Mouse (Mus musculus) limb, embryonic 14.5 days (tissue): ENCODE measurements around the gene Spop. TPM values are rescaled to one million over a fixed set of nuclear protein-coding genes. Genes with fewer than 3 reads are reported as not detected.
A peak's percentile ranks its signal among the peaks of the same experiment; 100 is the strongest.

Experiments used
- ATAC-seq: fragments of 200-750 bp; cut with Nextera tagmentation; 2 replicates; pipeline ENCODE4 v1.8.0; 2017; ENCODE audit warnings: low read depth, moderate number of reproducible peaks, moderate TSS enrichment; ENCODE audit not compliant: low FRiP score
- DNase-seq: peaks from one replicate; pipeline ENCODE4 v3.0.0-alpha.2; 2015; ENCODE audit warnings: low spot score
- H3K27ac ChIP-seq: fragments of 300-500 bp; sonication (generic); replicated peaks from 2 replicates; pipeline ENCODE4 v1.5.1; 2014; ENCODE audit warnings: low read depth, mild to moderate bottlenecking, low read length, moderate library complexity, mixed read lengths
- H3K27me3 ChIP-seq: fragments of 300-500 bp; sonication (generic); 2 replicates; pipeline ENCODE4 v1.6.1; 2014; ENCODE audit warnings: low read length, mixed read lengths; ENCODE audit not compliant: control insufficient read depth, insufficient read depth
- H3K36me3 ChIP-seq: fragments of 300-500 bp; sonication (generic); 2 replicates; pipeline ENCODE4 v1.6.1; 2014; ENCODE audit warnings: mild to moderate bottlenecking, low read length, moderate library complexity, mixed read lengths; ENCODE audit not compliant: control insufficient read depth, insufficient read depth
- H3K4me1 ChIP-seq: fragments of 300-500 bp; sonication (generic); 2 replicates; pipeline ENCODE4 v1.6.1; 2014; ENCODE audit warnings: antibody characterized with exemption, low read length, mixed read lengths; ENCODE audit not compliant: control insufficient read depth, insufficient read depth
- H3K4me2 ChIP-seq: fragments of 300-500 bp; sonication (generic); replicated peaks from 2 replicates; pipeline ENCODE4 v1.6.1; 2014; ENCODE audit warnings: low read depth, mild to moderate bottlenecking, low read length, moderate library complexity; ENCODE audit not compliant: severe bottlenecking
- H3K4me3 ChIP-seq: fragments of 300-500 bp; sonication (generic); replicated peaks from 2 replicates; pipeline ENCODE4 v1.5.1; 2014; ENCODE audit warnings: low read length
- H3K9ac ChIP-seq: fragments of 300-500 bp; sonication (generic); 2 replicates; pipeline ENCODE4 v1.6.1; 2014; ENCODE audit warnings: mild to moderate bottlenecking, low read depth, low read length, moderate library complexity; ENCODE audit not compliant: severe bottlenecking
- H3K9me3 ChIP-seq: fragments of 300-500 bp; sonication (generic); 2 replicates; pipeline ENCODE4 v1.6.1; 2016; ENCODE audit warnings: low read length; ENCODE audit not compliant: control insufficient read depth
- POLR2A ChIP-seq: fragments of 200-500 bp; IDR thresholded peaks from 2 replicates; pipeline ENCODE4 v1.8.0; 2012; ENCODE audit warnings: inconsistent platforms, mild to moderate bottlenecking, moderate library complexity, borderline replicate concordance; ENCODE audit not compliant: insufficient read depth, insufficient read length; ENCODE audit errors: extremely low read depth
- WGBS: fragments of 180-500 bp; shearing (Covaris S2); extraction: QIAGEN DNeasy Blood & Tissue Kit; methylation state at CpG from one replicate; pipeline ENCODE4 v1.1.7; 2014; 5-methylcytosine and 5-hydroxymethylcytosine counted together
- polyA plus RNA-seq, 2 experiments: library from polyadenylated mRNA; depleted of rRNA in 1 of 2; stranded (reverse) in 1 of 2; unstranded in 1 of 2; fragments of >200 nt; fragmentation: Nextera tagmentation in 1 of 2; extraction: Ambion mirVana in 1 of 2; gene quantifications; 2 replicates each; pipeline versions ENCODE4 v1.2.1 to v1.2.3; 2012 to 2014

The Spop gene
- polyA plus RNA-seq, 2 experiments = 51.3 to 92.7 TPM

DNA sequence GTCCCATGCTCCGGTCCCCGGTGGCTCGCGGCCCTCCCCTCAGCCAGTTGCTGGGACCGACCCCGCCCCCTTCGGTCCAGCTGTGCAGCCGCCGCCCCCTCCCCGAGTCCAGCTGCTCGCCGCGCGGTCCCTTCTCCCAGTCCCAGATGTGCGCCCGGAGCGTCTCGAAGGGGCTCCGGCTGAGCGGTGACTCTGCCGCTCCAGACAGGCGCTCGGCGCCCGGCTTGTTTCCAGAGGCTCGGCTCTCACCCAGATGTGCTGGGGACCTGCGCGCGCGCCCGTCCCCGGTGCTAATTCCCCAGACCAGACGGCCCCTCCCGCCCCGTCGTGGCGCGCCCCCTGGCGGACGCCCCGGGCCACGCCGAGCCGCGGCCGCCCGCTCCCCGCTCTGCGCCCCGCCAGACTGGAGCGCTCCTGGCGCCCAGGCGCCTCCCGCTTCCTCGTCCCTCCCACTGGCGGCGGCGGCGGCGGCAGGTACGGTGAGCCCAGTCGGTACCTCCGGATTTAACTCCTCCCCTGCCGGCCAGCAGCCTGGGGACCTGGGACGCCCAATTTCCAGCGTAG is 100.5 kb downstream of the Spop start, which contains the start of gene Nxph3:
TSS of gene Nxph3 (minus strand) at position 273 of the 564 bp plus-strand sequence.
- no peaks in the 10 kb centered on the region for H3K36me3 ChIP-seq
- no peak for TF ChIP-seq POLR2A
- ATAC-seq = peak; percentile 60
- H3K27me3 ChIP-seq = peaks cover 22% of the 10 kb centered on the region
- 0% methylated on average over 32 of the region's 66 CpGs for WGBS
- peak within 1 kb of the TSS; percentile 52 for H3K9ac ChIP-seq
- H3K4me1 ChIP-seq = peaks cover 19% of the 10 kb centered on the region
- DNase-seq = peak; percentile 40
- H3K9me3 ChIP-seq = no peaks in the 10 kb centered on the region
- peak within 1 kb of the TSS; percentile 98 for H3K4me2 ChIP-seq
- no peak within 1 kb of the TSS for H3K27ac ChIP-seq
- H3K4me3 ChIP-seq = peak within 1 kb of the TSS; percentile 60

DNA sequence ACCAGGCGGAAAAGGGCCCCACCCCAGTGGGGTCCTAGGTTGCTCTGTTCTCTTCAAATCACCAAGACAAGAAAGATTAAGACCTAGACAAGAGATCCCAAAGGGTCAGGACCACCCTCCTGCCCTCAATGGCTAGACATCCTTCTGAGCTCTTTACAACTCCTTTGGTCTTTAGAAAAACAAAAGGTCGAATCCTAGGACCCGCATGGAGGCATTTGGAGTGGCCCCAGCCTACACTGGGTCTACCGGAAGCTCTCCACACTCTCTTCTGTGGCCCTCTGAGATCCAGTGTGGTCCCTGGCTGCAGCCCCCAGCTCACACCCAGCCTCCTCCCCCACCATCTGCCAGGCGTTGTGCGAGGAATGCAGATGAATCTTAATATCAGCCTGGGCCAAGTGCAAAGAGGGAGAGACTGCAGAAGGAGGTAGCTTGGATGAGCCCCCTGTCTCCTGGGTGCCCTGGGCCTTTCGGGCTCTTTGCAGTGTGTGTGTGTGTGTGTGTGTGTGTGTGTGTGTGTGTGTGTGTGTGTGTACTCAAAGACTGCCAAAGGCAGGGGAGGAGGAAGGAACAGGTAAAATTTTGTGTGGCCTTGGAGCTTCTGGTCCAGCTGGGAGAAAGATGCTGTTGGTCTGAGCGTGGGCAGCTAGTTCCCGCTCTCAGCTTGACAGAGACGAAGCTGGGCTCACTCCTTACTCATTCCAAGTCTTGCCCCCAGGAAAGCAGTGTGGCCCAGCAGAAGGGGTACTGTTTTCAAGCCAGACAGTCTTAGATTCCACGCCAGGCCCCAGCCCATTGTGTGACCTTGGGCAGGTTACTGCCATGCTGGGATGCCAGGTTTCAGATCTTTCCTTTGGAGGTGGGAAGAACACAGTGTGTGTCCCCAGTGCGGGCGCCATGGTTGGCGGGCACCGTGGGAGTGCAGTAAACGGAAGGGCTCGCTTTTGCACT is 101.8 kb downstream of the Spop start:
- peaks cover 19% of the 10 kb centered on the region for H3K4me1 ChIP-seq
- TF ChIP-seq POLR2A = no peak
- no peak overlapping the region for H3K4me3 ChIP-seq
- DNase-seq (no peak), ATAC-seq (no peak)
- H3K27me3 ChIP-seq = peaks cover 22% of the 10 kb centered on the region
- no peak overlapping the region for H3K9ac ChIP-seq
- no peaks in the 10 kb centered on the region for H3K36me3 ChIP-seq
- peak overlapping the region; percentile 98; the same call in 1 of the 2 replicates for H3K4me2 ChIP-seq
- H3K9me3 ChIP-seq = no peaks in the 10 kb centered on the region
- WGBS = 49% methylated on average over 17 of the region's 17 CpGs
- H3K27ac ChIP-seq = no peak overlapping the region

DNA sequence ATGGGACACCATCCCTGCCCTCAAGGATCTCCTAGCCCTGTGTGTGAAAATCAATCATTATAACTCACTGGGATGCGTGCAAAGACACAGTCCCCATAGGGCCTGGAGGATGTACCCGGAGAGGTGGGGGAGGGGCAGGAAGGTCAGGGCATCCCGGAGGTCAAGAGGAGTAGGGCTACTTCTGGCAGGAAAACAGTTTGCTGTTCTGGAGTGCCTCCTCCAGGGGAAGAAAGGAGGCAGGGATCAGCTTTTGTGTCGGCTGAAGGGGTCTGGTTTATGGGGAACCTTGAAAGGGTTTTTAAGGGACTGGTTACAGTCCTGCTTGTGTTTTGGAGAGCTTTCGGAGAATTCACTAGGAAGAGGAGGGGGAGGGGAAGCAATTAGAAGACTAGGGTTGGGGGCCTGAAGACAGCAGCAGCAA is 102.6 kb downstream of the Spop start:
- no peak for TF ChIP-seq POLR2A
- ATAC-seq = no peak
- no peaks in the 10 kb centered on the region for H3K36me3 ChIP-seq
- H3K9me3 ChIP-seq = no peaks in the 10 kb centered on the region
- H3K27me3 ChIP-seq = peaks cover 22% of the 10 kb centered on the region
- no peak overlapping the region for H3K9ac ChIP-seq
- no peak for DNase-seq
- H3K4me2 ChIP-seq = 0 out of 2 replicates have a peak overlapping the region, but pooled peaks have one; percentile 7
- H3K4me3 ChIP-seq = no peak overlapping the region
- H3K4me1 ChIP-seq = peaks cover 19% of the 10 kb centered on the region
- 5% methylated on average over 5 of the region's 5 CpGs for WGBS
- H3K27ac ChIP-seq = no peak overlapping the region

DNA sequence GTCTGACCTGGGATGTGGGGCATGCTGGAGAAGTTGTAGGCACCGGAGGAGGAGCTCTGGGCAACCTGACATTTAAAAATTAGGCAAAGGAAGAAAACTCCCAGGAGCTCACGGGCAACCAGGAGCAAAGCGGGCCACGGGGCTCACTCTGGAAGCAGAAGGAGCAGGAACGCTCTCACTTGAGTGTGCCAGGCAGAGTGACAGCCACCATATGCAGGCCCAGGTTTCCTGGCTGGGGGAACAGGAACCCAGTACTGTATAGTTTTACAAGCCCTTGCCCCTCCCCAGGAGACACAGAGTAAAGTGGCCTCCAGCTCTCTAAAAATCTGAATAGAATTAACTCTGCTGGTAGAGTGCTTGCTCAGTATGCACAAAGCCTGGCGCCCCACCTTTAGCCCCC is 103.3 kb downstream of the Spop start:
- Histone ChIP-seq H3K4me1 (peaks cover 19% of the 10 kb centered on the region), H3K36me3 (no peaks in the 10 kb centered on the region), H3K9me3 (no peaks in the 10 kb centered on the region), H3K4me3 (no peak overlapping the region), H3K27me3 (peaks cover 22% of the 10 kb centered on the region), H3K27ac (no peak overlapping the region), H3K4me2 (no peak overlapping the region), H3K9ac (no peak overlapping the region)
- ATAC-seq = no peak
- DNase-seq = no peak
- WGBS = 27% methylated on average over 6 of the region's 6 CpGs
- TF ChIP-seq POLR2A = no peak

DNA sequence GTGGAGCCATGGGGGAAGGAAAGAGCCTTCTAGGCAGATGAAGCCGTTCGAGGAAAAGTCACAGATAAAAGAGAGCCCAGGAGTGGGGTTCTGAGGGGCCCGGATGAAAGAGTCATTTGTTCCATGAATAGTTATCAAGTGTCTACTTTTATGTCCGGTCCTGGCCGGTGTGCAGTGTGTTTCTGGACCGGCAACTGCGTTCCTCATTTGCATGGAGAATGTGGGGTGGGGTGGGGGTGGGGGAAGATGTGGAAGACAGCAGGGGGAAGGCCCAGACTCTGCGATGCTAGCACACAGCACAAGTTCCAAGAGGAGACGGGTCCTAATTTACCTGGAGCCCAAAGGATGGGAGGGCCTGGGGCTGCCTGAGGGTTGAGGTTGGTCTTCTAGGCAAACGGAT is 105.4 kb downstream of the Spop start:
- Histone ChIP-seq H3K27ac (no peak overlapping the region), H3K27me3 (peaks cover 2% of the 10 kb centered on the region), H3K4me1 (peaks cover 11% of the 10 kb centered on the region), H3K36me3 (no peaks in the 10 kb centered on the region), H3K9ac (no peak overlapping the region), H3K4me3 (no peak overlapping the region), H3K9me3 (no peaks in the 10 kb centered on the region), H3K4me2 (no peak overlapping the region)
- 55% methylated on average over 10 of the region's 10 CpGs for WGBS
- DNase-seq (no peak), ATAC-seq (no peak)
- TF ChIP-seq POLR2A = no peak
